Mouse (Mus musculus): ENCODE measurements around the gene Nab1.
"Not testable (repeated sequence)": the region's sequence is repeated elsewhere in the genome, so short reads cannot be mapped to it uniquely, and the experiment has no call there.

Gene Nab1
- long read RNA-seq, experiment 1, partial matches to known transcripts, result 9 of 20 reads
- long read RNA-seq, experiment 1, other reads (novel, unspliced or antisense), result 8 of 20 reads
- long read RNA-seq, experiment 2, transcript Nab1-201 (8 exons, 3,874 nt), result major isoform, 18 of 32 reads
- long read RNA-seq, experiment 2, partial matches to known transcripts, result 9 of 32 reads
- long read RNA-seq, experiment 2, other reads (novel, unspliced or antisense), result 5 of 32 reads

GRCm38 (mm10) chr1:52500314-52500981, at the start of gene Nab1:
TSS of gene Nab1 (minus strand) at chr1:52500679.
- intact Hi-C loops (cut with DNase I), result no loop called here

DNA sequence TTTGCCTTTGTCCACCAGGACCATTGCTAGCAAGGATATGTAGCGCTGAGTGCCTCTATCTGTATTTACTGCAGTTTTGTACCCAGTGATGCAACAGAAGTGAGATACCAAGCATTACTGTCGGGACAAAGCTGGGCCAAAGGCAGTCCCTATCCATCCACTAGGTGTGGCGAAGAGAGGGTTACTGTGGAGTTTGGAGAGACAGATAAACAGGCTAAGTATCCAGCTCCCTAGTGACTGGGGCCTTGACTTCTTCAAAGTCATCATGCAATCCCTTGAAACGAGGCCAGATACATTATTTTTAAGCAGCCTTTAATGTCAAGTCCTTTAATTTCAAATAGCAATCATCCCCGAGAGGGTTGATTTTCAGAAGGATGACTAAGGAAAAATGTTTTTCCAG, 47.0 kb upstream of the Nab1 start:
- intact Hi-C loops (cut with DNase I), result no loop called here

GRCm38 (mm10) chr1:52546796-52547195, 46.3 kb upstream of the Nab1 start:
- intact Hi-C loops (cut with DNase I), result no loop called here

GRCm38 (mm10) chr1:52540124-52540523, 39.6 kb upstream of the Nab1 start:
- intact Hi-C loops (cut with DNase I), result not testable (repeated sequence)

DNA sequence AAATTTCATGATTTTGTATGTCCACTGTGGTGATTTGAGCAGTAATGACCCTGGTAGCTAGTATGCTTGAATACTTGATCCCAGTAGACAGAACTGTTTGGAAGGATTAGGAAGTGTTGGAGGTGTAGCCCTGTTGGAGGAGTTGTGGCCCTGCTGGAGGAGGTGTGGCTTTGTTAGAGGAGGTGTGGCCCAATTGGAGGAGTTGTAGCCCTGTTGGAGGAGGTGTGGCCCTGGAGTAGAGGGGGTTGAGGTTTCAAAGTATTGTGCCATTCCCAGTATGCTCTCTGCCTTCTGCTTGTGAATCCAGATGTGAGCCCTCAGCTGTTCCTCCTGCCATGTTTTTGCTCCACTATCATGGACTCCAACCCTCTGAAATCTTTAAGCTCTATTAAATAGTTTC, 29.5 kb upstream of the Nab1 start:
- intact Hi-C loops (cut with DNase I), result no loop called here

GRCm38 (mm10) chr1:52527656-52528055, 27.2 kb upstream of the Nab1 start:
- intact Hi-C loops (cut with DNase I), result no loop called here

DNA sequence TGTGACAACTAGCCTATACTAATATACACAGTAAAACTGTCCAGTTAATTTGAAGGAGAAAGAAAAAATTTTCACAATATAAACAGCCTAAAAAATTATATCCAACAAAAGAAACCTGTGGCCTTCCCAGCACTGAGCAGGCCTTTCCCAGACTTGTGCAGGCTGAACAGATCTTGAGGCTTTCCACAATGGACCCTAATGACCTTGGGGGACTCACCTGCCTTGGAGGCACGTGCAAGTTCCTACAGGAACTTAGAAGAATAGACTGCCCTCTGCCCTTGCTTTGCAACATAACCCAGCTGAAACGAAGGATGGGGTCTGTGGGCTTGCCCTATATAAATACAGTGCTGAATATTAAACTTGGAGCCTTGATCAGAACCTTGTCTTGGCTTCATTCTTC, 26.8 kb upstream of the Nab1 start:
- intact Hi-C loops (cut with DNase I), result no loop called here

DNA sequence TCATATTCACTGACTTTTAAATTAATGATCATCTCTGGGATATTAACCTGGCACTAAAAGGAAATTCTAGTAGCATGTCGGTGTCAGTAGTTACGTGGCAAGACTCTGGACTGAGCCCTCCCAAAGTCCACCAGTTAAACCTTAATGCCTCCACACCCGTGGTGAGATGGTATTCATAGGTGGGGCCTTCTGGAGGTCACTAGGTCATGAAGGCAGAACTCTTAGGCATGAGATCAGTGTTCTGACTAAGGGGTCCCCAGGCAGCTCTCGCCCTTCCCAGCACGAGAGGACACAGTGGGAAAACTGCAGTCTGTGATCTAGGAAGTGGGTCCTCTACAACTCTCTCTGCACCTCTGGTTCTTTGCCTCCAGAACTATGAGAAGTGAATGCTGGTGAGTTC, 24.2 kb upstream of the Nab1 start:
- intact Hi-C loops (cut with DNase I), result no loop called here

- intact Hi-C loops (cut with DNase I), result no loop called here
Measured at GRCm38 (mm10) chr1:52524150-52524549, 23.7 kb upstream of the Nab1 start.

GRCm38 (mm10) chr1:52521436-52521993, 21.0 kb upstream of the Nab1 start:
- intact Hi-C loops (cut with DNase I), result no loop called here

- intact Hi-C loops (cut with DNase I), result no loop called here
Measured at GRCm38 (mm10) chr1:52520131-52520530, 19.7 kb upstream of the Nab1 start.

DNA sequence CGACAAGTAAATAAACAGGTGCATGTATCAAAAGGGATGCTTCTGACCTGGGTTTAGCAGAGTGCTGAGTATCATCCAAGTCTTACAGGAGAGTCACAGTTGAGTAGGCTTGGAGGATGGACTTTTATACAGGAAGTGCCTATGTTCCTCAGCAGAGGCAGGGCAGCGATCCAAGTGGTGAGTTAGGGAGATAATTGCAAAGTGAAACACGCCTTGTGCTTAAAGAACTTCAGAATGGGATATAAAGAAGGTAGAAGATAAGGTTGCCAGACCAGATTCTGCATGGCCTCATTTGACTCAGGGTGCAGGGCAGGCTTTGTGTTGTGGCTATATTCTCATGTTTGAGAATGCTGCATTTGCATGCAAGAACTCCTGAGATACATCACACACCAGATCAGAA, 14.8 kb upstream of the Nab1 start:
- intact Hi-C loops (cut with DNase I), result no loop called here

DNA sequence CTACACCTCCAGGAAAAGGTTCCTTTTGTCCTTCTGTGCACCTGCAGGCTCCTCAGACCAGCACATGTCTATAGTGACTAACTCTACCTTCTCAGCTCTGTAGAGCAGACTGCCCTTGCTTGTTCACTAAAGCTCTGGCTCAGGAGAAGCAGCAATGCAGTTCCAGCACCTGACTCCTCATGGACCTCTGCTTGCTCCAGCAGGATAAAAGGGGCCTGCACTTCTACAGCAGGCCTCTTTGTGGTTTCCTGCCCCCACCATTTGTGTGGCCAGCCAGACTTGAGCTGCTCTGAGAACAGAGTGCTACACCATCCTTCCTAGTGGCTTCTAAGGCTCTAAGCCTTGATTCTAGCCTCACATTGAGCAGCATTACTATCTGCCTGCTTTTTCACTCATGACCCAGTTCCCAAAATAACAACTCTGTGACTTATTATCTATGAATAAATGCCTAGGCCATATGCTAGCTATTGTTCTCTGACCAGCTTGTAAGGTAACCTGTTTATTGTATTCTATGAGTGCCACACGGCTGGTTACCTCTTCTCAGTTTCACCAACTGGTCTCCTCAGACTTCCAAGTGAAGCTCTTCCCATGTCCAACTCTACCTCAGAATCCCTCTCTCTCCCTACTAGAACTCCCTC, 11.4 kb upstream of the Nab1 start:
- intact Hi-C loops (cut with DNase I), result no loop called here

GRCm38 (mm10) chr1:52506211-52506610, 5.7 kb upstream of the Nab1 start:
- intact Hi-C loops (cut with DNase I), result no loop called here

- intact Hi-C loops (cut with DNase I), result no loop called here
Measured at GRCm38 (mm10) chr1:52502296-52502695, 1.8 kb upstream of the Nab1 start.

- intact Hi-C loops (cut with DNase I), result no loop called here
Measured at GRCm38 (mm10) chr1:52501688-52502133, 1.2 kb upstream of the Nab1 start.

GRCm38 (mm10) chr1:52501090-52501489, 611 bp upstream of the Nab1 start:
- intact Hi-C loops (cut with DNase I), result no loop called here

GRCm38 (mm10) chr1:52499601-52500313, 722 bp downstream of the Nab1 start:
- intact Hi-C loops (cut with DNase I), result loop anchor here (5.0 kb wide), 1 partner anchor 133 kb away; the partner anchor contains the start of gene Nemp2

GRCm38 (mm10) chr1:52498786-52499450, 1.6 kb downstream of the Nab1 start:
- intact Hi-C loops (cut with DNase I), result loop anchor here (5.0 kb wide), 1 partner anchor 133 kb away; the partner anchor contains the start of gene Nemp2

DNA sequence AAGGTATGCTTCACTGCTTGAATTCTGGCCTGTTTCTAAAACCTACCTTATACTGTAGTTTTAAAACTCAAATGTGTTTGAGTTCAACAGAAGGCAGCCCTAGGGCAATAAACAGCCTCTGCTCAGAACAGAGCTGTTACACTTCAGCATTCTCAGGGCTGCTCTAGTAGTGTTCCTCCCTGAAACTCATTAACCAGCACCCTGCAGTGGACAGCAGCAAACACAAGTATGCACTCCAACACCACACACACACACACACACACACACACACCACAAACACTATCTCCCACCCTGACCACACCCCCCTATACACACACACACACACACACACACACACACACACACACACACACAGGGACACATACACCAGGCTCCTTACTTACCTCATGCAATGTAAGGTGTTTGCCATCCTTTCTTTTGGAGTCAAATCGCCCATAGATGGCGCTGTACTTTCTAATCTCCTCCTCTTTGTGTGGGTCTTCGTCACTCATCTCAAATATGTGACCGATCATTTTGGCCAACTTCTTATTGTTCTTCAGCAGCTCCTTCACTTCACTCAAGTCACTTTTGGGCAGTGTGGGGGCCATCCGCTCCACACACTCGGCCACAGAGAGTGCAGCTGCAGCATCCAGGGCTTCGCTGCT, 10.8 kb downstream of the Nab1 start:
- intact Hi-C loops (cut with DNase I), result no loop called here
